Mouse (Mus musculus) CH12.LX (cell line): ENCODE data around the gene Chd2. TPM values are rescaled to one million over a fixed set of nuclear protein-coding genes. Genes with fewer than 3 reads are reported as not detected.
"Not testable (repeated sequence)": the region's sequence is repeated elsewhere in the genome, so short reads cannot be mapped to it uniquely, and the experiment has no call there.

Experiments
- DNase-seq: peaks from one replicate; pipeline ENCODE4 v3.0.0-alpha.2; 2013; ENCODE audit errors: extremely low read depth
- H3K27ac ChIP-seq: 2 replicates; pipeline ENCODE4 v1.5.1; 2012; ENCODE audit warnings: low read depth, mild to moderate bottlenecking, control low read depth, moderate library complexity; ENCODE audit not compliant: insufficient read depth
- H3K27me3 ChIP-seq: replicated peaks from 2 replicates; pipeline ENCODE3; 2012; ENCODE audit warnings: inconsistent platforms
- H3K36me3 ChIP-seq, 2 experiments: replicated peaks in 1 of 2; 2 replicates each; pipeline versions ENCODE3 to v1.6.1; 2012; ENCODE audit warnings: inconsistent platforms in 1 of 2, low read length in 1 of 2, mild to moderate bottlenecking in 1 of 2, mixed read lengths in 1 of 2, moderate library complexity in 1 of 2; ENCODE audit not compliant: control insufficient read depth in 1 of 2, insufficient read depth in 1 of 2
- H3K4me1 ChIP-seq, 2 experiments: 2 replicates each; pipeline ENCODE4 v1.6.1; 2012; ENCODE audit warnings: inconsistent platforms in 1 of 2, moderate library complexity in 1 of 2; ENCODE audit not compliant: insufficient read depth in 2 of 2, control insufficient read depth in 1 of 2
- H3K4me2 ChIP-seq: 2 replicates; pipeline ENCODE4 v1.6.1; 2012; ENCODE audit warnings: low read depth, mild to moderate bottlenecking, control low read depth; ENCODE audit not compliant: poor library complexity, insufficient read depth, severe bottlenecking
- H3K4me3 ChIP-seq, 3 experiments: fragments of 150-350 bp in 1 of 3; sonication (generic) in 1 of 3; replicated peaks in 1 of 3; 2 replicates each; pipeline versions ENCODE3 to v1.5.1; 2011 to 2012; ENCODE audit warnings: low read depth in 2 of 3, low read length in 2 of 3, mild to moderate bottlenecking in 2 of 3, moderate library complexity in 2 of 3, control low read depth in 1 of 3, improper control_type of control experiment in 1 of 3, inconsistent platforms in 1 of 3, mixed read lengths in 1 of 3; ENCODE audit not compliant: poor library complexity in 1 of 3
- H3K79me2 ChIP-seq: replicated peaks from 2 replicates; pipeline ENCODE4 v1.6.1; 2012; ENCODE audit warnings: mild to moderate bottlenecking, moderate library complexity; ENCODE audit not compliant: control insufficient read depth, poor library complexity, insufficient read depth, severe bottlenecking; ENCODE audit errors: extremely low read depth
- H3K9ac ChIP-seq: 2 replicates; pipeline ENCODE4 v1.6.1; 2012; ENCODE audit warnings: low read depth, mild to moderate bottlenecking, control low read depth, moderate library complexity; ENCODE audit not compliant: insufficient read depth
- H3K9me3 ChIP-seq: replicated peaks from 2 replicates; pipeline ENCODE3; 2012; ENCODE audit warnings: low read length, inconsistent platforms, mixed read lengths
- BHLHE40 ChIP-seq: IDR thresholded peaks from 2 replicates; pipeline ENCODE4 v1.6.1; 2011; ENCODE audit warnings: mild to moderate bottlenecking, low read depth, low read length, improper control_type of control experiment
- CHD2 ChIP-seq: IDR thresholded peaks from 2 replicates; pipeline ENCODE4 v1.6.1; 2011; ENCODE audit warnings: low read length, improper control_type of control experiment
- MAX ChIP-seq: IDR thresholded peaks from 2 replicates; pipeline ENCODE4 v1.6.1; 2011; ENCODE audit warnings: low read length, improper control_type of control experiment
- MEF2A ChIP-seq: IDR thresholded peaks from 2 replicates; pipeline ENCODE4 v1.6.1; 2014; ENCODE audit warnings: low read depth, mild to moderate bottlenecking, inconsistent platforms, low read length, improper control_type of control experiment, borderline replicate concordance
- NELFE ChIP-seq: IDR thresholded peaks from 2 replicates; pipeline ENCODE4 v1.6.1; 2011; ENCODE audit warnings: low read depth, low read length, improper control_type of control experiment
- POLR2AphosphoS2 ChIP-seq: IDR thresholded peaks from 2 replicates; pipeline ENCODE4 v1.6.1; 2011; ENCODE audit warnings: low read depth, low read length, improper control_type of control experiment
- SMC3 ChIP-seq: IDR thresholded peaks from 2 replicates; pipeline ENCODE4 v1.6.1; 2011; ENCODE audit warnings: low read depth, low read length, improper control_type of control experiment
- dilution Hi-C: fragments of 300-500 bp; cut with MboI; formaldehyde crosslinking; loops from 2 replicates; pipeline ENCODE4 v1.14.3; 2020; ENCODE audit warnings: low sequenced_read_pairs; ENCODE audit not compliant: extremely low pct_unique_long_range_greater_than_20kb, extremely low pct_ligation_motif_present
- in situ Hi-C: fragments of 300-500 bp; cut with MboI; formaldehyde crosslinking; loops from 3 replicates; pipeline ENCODE4 v1.14.3; 2019; ENCODE audit warnings: low sequenced_read_pairs, low pct_ligation_motif_present, low pct_unique_long_range_greater_than_20kb, mixed read lengths
- polyA plus RNA-seq: library from polyadenylated mRNA; unstranded; fragments of >175 nt; gene quantifications from 2 replicates; pipeline ENCODE4 v1.2.1, GENCODE M21; 2012; ENCODE audit warnings: low read depth; ENCODE audit not compliant: insufficient read length
- total RNA-seq, 2 experiments: library from RNA; depleted of rRNA; stranded (reverse); fragments of 300-350 nt in 1 of 2; fragments of >200 nt in 1 of 2; gene quantifications; 2 replicates each; pipeline ENCODE4 v1.2.3; 2012 to 2014

Gene Chd2
- total and polyA plus RNA-seq, 3 experiments: 23.2 to 39.3 (median 30.9) TPM

GRCm38 (mm10) chr7:73576101-73576936 lies 34.7 kb upstream of the Chd2 start:
- H3K9me3 ChIP-seq: no peaks in the 10 kb centered on the region
- no peaks in the 10 kb centered on the region for H3K36me3 ChIP-seq
- H3K4me1 ChIP-seq: peaks cover 16 to 50% of the 10 kb centered on the region in 2 experiments; a peak in 3 of 4 replicates
- no peaks in the 10 kb centered on the region for H3K27me3 ChIP-seq
- TF ChIP-seq BHLHE40 (peak; percentile 33; the same call in 1 of the 2 replicates), MAX (no peak)
- H3K79me2 ChIP-seq: 0 out of 2 replicates have a peak, but pooled peaks cover 3% of the 10 kb centered on the region
- dilution Hi-C loops: no loop called here
- peak overlapping the region; percentile 58; the same call in 1 of the 2 replicates for H3K4me2 ChIP-seq
- H3K27ac ChIP-seq: no peak overlapping the region
- H3K9ac ChIP-seq: peak overlapping the region; percentile 7; the same call in 1 of the 2 replicates
- no peak overlapping the region for H3K4me3 ChIP-seq
- in situ Hi-C loops: no loop called here
- no peak for DNase-seq

GRCm38 (mm10) chr7:73575257-73575656 lies 33.6 kb upstream of the Chd2 start:
- no peak overlapping the region for H3K4me3 ChIP-seq
- H3K79me2 ChIP-seq: no peaks in the 10 kb centered on the region
- no peaks in the 10 kb centered on the region for H3K9me3 ChIP-seq
- H3K27ac ChIP-seq: no peak overlapping the region
- no peak overlapping the region for H3K9ac ChIP-seq
- H3K36me3 ChIP-seq: no peaks in the 10 kb centered on the region
- in situ Hi-C loops: no loop called here
- no peak for DNase-seq
- TF ChIP-seq CHD2 (no peak), NELFE (no peak), POLR2AphosphoS2 (no peak), SMC3 (no peak), MEF2A (no peak)
- TF ChIP-seq, all 38 proteins: peak for 0
- Histone ChIP-seq H3K27me3 (no peaks in the 10 kb centered on the region), H3K4me1 (peaks cover 12 to 46% of the 10 kb centered on the region in 2 experiments; a peak in 3 of 4 replicates), H3K4me2 (no peak overlapping the region)
- dilution Hi-C loops: no loop called here

- in situ Hi-C loops, H3K9me3 ChIP-seq, H3K4me3 ChIP-seq, DNase-seq, dilution Hi-C loops, H3K27me3 ChIP-seq, H3K27ac ChIP-seq, H3K9ac ChIP-seq, H3K36me3 ChIP-seq, H3K79me2 ChIP-seq, H3K4me2 ChIP-seq: not testable (repeated sequence)
- peaks cover 9 to 41% of the 10 kb centered on the region in 2 experiments; a peak in 3 of 4 replicates for H3K4me1 ChIP-seq
Observed at GRCm38 (mm10) chr7:73574673-73575072, 33.0 kb upstream of the Chd2 start.
